Mouse (Mus musculus) layer of hippocampus, postnatal 36 days (tissue): ENCODE results near the gene Hmgb1. TPM values are rescaled to one million over a fixed set of nuclear protein-coding genes. Genes with fewer than 3 reads are reported as not detected.
A peak's percentile ranks its signal among the peaks of the same experiment; 100 is the strongest.

Experiments
- DNase-seq, 2 experiments: peaks; one replicate each; pipeline ENCODE4 v3.0.0; 2022
- total RNA-seq, 2 experiments: library from RNA; stranded (reverse); gene quantifications; 2 replicates each; pipeline ENCODE4 v1.2.3; 2021

Hmgb1 gene
- total RNA-seq, 2 experiments from 2014 or later, result 136 to 137 TPM

DNA sequence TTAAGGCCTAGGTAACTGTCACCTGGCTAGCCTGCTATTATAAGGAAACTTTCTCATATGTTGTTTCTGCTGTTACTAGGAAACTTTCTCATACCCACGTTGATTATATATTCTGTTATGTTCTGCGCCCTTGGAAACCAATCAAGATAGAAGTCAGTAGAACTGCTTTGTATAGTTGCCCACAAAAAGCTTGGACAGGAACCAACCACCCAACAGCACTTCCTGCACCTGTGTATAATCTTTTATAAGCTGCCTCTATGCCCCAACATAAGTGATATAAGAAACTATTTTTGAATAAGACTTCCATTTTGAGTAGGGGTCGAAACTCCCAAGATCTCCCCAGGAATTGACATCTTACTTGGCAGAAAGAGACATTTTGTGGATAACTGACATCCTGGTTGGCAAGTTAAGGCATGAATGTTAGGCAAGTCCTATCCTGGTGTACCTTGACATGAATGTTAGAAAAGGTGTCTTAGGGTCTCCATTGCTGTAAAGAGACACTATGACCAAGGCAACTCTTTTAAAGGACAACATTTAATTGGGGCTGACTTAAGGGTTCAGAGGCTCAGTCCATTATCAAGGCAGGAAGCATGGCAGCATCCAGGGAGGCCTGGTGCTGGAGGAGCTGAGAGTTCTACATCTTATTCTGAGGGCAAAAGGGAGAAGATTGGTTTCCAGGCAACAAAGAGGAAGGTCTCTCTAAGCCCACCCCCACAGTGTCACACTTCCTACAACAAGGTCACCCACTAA is 166.4 kb downstream of the Hmgb1 start:
- no peak for DNase-seq

DNA sequence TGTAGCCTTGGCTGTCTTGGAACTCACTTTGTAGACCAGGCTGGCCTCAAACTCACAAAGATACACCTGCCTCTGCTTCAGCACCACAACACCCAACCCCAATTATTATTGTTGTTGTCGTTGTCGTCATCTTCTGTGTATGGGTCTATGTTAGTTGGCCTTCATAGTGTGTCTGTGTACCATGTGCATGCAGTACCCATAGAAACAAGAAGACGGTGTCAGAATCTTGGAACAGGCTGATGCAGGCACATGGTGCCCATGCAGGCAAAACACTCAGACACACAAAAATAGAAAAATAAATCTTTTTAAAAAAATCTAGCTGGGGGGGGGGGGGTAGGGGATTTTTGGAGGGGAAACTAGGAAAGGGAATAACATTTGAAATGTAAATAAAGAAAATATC is 167.1 kb downstream of the Hmgb1 start:
- DNase-seq, result no peak

DNA sequence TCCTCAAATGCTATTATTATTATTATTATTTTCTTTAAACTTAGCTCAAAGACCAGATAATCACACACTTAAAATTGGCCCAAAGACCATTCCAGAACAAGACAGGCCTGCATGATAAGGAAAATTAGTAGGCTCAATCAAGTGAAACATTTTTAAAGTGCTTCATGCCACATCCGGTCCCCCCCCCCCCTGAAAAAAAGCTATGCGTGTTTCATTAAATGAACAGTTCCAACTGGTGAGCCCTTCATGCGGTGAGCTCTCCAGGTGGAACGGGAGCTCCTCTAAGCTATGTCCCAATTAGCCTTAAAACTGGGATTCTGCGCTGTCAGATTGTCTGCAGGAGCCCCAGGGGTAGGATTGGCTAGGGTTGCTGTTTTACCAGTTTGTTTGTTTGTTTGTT is 168.0 kb downstream of the Hmgb1 start:
- no peak for DNase-seq

DNA sequence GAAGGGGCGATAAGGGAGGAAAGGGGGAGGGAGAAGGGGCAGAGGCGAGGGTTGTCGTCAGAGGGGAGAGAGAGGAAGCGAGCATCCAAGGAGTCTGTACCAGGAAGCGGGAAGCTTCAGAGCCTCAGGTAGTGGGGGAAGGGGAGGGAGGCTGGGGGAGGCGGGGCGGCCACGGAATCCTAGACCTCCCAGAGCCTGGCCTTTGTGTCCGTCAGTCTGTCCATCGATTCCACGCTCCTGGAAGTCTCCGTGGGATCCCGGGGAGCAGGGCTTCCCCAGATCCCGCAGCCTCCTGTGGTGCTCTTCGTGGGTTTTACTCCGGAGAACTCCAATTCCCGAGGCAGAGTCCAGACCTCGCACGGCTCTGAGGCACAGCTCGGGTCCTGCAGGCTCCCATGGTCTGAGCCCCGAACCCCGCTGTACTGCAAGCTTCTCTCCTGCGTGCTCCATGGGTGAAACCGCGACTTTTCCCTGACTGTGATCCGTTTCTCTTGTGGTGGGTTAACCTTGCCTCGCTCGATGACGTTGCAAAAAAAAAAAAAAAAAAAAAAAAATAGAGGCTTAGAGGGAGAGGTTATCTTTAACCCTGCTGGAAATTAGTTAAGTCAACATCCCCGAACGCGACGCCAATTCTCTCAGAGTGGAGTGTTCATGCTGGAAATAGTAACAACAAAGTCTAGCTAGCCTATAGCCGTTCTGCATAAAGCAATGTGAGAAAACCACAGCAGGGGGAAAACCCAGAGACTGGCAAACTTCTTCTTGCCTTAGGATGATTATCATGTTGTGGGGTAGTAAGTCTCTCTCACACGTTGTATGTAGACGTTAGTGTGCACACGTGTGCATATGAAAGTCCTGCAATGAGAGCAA is 168.7 kb downstream of the Hmgb1 start:
- no peak for DNase-seq

- no peak for DNase-seq
Observed at GRCm38 (mm10) chr5:149014600-149015268, 169.6 kb downstream of the Hmgb1 start.

DNA sequence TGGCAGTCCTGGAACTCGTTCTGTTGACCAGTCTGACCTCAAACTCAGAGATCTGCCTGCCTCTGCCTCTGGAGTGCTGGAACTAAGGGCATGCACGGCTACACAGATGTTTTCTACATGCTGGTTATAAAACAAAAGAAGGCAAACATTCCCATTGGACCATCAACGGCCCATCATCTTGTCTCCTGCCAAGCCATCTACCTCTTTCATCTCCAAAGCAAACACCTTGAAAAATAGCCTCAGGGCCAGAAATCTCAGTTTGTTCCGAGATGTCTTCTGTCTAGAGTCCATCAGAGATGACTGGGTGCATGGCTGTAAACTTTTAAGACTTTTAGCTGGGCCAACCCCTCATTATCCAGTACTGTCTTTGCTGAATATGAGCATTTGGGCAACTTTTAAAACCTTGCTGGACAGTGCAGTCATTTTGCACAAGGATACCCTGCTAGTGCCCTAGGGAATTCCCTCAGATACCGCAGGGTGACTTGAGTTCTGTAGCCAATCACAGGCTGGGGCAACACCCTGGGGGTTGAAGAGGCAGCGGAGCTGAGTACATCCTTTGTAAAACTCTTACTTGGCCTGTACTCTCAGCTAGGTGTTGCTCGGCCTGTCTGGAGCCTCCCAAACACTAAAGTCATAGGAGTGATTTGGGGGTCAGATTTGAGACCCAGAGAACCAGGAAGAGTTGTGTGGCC is 170.3 kb downstream of the Hmgb1 start:
- DNase-seq, result no peak

DNA sequence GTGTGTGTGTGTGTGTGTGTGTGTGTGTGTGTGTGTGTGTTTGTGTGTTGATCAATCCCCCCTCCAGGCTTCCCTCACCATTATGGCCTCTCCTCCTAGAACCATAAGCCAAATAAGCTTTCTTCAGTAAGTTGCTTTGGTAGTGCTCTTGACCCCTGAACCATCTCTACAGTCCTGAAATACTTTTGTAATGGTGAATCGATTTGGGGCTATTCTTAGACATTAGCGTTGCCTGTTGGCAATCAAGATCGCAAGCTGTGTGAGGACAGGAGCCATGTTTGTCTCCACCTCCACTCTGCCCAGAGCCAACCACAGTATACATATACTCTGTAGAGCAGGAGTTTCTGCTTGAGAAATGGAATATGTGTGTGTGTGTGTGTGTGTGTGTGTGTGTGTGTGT is 175.2 kb downstream of the Hmgb1 start:
- no peak for DNase-seq

- no peak for DNase-seq
Observed at GRCm38 (mm10) chr5:149007295-149007646, 177.0 kb downstream of the Hmgb1 start.

DNA sequence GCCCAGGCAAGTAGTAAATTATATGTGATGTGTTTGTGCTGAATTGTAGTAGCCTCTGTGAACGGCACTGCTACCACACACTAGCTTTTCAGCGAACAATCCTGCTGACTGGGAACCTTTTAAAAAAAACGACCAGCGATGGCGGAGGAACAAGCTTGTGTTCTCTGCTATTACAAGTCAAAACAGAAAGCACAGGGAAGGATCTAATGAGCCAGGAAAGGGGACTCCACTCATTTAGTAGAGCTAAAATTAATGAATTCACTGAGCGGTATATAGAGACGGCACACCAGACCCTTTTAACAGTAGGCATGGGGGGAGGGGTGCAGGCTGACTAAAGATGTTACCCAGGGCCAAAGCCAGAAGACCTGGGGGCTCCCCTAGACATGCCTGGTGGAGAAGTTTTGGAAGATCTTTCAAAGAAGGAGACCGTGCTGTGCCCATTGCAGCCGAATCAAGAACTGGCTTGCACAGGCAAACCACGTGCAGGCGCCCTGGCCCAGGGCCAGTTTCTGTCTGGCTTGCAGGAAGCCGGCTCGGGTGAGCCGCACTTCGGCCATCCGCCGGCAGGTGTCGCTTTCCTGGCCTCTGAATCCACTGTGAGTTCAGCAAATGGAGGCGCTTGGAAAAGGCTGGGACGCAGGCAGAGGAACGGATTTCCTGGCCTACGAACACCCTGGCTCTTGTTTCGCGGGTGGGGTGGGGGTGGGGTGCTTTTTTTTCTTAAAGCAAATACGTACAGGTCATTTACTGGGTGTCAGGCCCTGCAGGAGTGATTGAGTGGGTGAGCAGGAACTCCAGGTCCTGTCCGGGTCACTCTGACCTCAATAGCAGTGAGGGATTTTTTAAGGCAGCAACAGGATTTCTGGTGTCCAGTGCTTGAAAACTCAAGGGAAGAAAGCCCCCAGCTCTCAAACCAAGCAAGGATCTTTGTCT is 177.7 kb downstream of the Hmgb1 start:
- peak; percentile 99 to 100 for DNase-seq

DNA sequence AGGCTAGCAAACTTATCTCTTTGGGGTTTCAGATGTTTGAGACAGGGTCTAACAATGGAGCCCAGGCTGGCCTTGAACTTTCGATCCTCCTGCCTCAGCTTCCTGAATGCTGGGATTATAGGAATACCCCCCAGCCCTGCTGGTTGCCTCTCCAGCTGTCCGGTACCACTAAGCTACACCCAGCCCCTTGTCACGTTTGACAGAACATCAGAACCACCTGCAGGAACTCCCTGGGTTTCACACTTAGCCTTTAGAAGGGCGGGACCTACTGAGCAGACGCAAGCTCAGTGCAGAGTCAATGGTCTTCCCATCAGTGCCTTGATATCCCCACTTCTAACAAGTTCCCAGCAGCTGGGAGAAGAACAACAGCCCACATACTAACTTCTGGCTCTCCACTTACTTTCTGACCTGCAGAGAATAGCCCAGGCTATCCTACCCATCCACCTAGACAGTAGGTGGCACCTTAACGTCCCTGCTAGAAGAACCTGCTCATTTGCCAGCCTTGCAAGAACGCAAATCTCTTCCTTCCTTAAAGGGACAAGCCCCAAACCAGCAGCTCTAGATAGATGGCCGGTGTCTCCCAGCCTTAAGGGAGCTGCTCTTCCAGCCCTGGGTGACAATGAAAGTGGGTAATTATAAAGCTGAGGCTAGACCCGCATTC is 178.5 kb downstream of the Hmgb1 start:
- no peak for DNase-seq

DNA sequence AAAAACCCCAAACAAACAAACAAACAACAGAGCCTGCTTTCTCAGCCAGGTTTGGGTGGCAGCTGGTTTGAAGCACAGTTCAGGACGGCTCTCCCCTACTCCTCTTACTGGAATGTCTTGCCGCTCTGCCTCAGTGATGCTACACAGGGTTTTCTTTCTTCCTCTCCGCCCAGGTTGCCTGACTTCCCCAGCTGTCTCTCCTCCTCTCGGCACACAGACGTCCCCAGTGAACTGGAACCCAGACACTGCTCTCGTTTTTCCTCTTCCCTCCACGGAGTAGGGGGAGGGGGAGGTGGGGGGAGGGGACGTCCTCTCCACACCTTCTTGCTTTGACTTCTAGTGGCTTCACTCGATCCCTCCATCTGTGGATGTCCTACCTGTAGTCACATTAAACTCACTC is 179.2 kb downstream of the Hmgb1 start:
- no peak for DNase-seq

- DNase-seq, result no peak
Observed at GRCm38 (mm10) chr5:149003137-149003536, 181.2 kb downstream of the Hmgb1 start.

- no peak for DNase-seq
Observed at GRCm38 (mm10) chr5:149002803-149003115, 181.5 kb downstream of the Hmgb1 start.

DNA sequence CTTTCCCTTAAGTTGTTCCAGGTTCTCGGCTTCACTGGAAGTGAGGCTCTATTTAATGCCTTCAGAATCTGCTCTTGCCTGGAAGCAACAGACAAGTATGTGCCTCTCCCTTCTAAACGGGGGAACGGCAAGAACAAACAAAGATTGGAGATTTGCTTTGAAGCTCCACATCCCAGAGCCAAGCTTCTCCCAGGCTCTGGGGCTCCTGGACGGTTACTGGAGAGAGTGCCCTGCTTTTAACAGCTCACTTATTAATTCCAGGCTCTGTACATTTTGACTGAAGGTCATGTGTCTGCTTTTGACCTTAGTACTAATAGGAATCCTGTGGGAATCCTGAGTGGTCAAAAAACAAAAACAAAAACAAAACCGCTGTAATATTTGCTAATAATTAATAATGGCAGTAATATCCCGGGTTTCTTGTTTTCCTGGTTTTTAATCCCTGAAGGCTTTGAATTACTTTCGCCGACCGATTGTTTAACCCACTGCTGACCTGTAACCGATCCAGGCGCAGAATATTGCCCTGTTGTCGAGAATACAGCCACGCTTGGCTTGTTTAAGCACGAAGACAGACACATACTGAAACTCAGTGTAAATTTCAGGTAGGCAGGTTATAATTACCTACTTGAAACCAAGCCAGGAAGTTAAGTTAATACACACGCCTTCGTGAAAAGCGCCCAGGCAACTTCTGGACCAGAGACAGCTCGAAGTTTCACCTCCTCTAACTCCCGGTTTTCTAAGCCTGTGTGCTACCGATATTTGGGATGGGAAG is 182.1 kb downstream of the Hmgb1 start:
- DNase-seq, result no peak

DNA sequence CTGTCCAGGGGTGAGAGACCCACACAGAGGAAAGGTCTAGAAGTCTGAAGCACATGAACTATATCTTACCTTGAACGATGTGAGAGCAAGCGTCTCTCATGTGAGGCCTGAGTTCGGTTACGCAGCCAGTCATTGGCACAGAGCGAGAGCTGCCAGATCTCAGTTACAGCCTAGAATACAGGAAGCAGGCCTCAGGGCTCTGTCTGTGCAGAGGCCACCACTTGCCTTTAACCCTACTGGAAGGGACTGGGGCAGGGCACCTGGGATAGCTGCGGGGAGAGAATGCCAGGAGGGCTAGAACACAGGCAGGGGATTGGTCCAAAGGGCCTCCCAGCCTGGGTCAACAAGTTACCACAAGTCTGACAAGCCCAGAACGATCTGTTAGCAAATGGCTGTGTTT is 184.5 kb downstream of the Hmgb1 start:
- no peak for DNase-seq

GRCm38 (mm10) chr5:148998512-148998911 is 185.8 kb downstream of the Hmgb1 start:
- no peak for DNase-seq

GRCm38 (mm10) chr5:148996709-148997037 is 187.6 kb downstream of the Hmgb1 start:
- DNase-seq, result no peak
